Mouse (Mus musculus): ENCODE results near the gene Nav3. TPM values are rescaled to one million over a fixed set of nuclear protein-coding genes. Genes with fewer than 3 reads are reported as not detected.

The Nav3 gene
- polyA plus RNA-seq, 1 experiment from 2014 or later, result 10.5 TPM

DNA sequence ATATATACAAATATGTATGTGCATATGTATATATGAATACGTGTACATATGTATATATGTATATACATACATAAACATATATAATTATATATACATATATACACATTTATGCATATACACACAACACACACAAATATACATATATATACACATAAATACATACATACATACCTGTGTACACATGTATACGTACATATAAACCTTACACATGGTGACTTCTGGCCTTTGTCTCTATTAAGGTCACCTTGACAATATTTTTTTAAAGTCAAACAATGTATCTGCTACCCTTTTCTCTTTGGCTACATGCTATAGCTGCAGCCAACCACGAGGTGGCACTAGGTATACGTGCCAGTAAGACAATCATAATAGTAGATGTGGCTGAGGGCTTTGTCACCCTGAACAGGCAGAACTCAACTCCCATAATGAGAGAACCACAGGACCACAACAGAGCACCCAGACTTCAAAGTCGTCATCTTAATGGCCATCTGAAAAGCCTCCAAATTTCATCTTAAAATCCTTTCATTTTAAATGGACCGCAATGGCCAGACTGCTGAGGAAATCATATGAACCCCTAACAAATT, 535.3 kb downstream of the Nav3 start:
- Histone ChIP-seq H3K9ac (ENCODE audit: low read length) (no peak overlapping the region), H3K4me2 (ENCODE audit: low read depth) (no peak overlapping the region), H3K36me3 (ENCODE audit: control insufficient read depth, insufficient read depth, low read length) (no peaks in the 10 kb centered on the region), H3K27me3 (ENCODE audit: control insufficient read depth, insufficient read depth, low read length) (no peaks in the 10 kb centered on the region), H3K4me1 (ENCODE audit: control insufficient read depth, insufficient read depth, low read length) (no peaks in the 10 kb centered on the region), H3K9me3 (ENCODE audit: control insufficient read depth, low read length) (no peaks in the 10 kb centered on the region), H3K4me3 (ENCODE audit: low read depth, low read length) (no peak overlapping the region), H3K27ac (ENCODE audit: low read depth, low read length) (no peak overlapping the region)
- ATAC-seq (ENCODE audit: insufficient read depth, low FRiP score, low TSS enrichment) (peak; percentile 85), DNase-seq (ENCODE audit: low spot score) (peak; percentile 72)
- 15% methylated on average over 6 of the region's 6 CpGs for WGBS

DNA sequence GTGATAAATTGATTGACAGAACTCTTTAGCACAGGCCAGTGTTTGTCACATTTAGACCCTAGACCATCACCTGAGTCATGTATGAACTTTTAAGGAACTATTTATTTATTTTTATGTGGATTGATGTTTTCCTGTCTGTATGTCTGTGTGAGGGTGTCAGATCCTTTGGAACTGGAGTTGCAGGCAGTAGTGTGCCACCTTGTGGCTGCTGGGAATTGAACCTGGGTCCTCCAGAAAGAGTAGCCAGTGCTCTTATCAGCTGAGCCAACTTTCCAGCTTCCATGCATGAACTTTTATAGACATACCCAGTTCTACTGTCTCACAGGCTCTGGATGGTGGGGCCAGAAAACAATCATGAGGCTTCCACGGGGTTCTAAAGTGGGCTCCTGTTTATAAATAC, 536.5 kb downstream of the Nav3 start:
- Histone ChIP-seq H3K36me3 (ENCODE audit: control insufficient read depth, insufficient read depth, low read length) (no peaks in the 10 kb centered on the region), H3K27ac (ENCODE audit: low read depth, low read length) (no peak overlapping the region), H3K9me3 (ENCODE audit: control insufficient read depth, low read length) (no peaks in the 10 kb centered on the region), H3K27me3 (ENCODE audit: control insufficient read depth, insufficient read depth, low read length) (no peaks in the 10 kb centered on the region), H3K4me3 (ENCODE audit: low read depth, low read length) (no peak overlapping the region), H3K9ac (ENCODE audit: low read length) (no peak overlapping the region), H3K4me2 (ENCODE audit: low read depth) (no peak overlapping the region), H3K4me1 (ENCODE audit: control insufficient read depth, insufficient read depth, low read length) (no peaks in the 10 kb centered on the region)
- peak; percentile 30 for DNase-seq (ENCODE audit: low spot score)
- no peak for ATAC-seq (ENCODE audit: insufficient read depth, low FRiP score, low TSS enrichment)
- 53% methylated on average over 1 of the region's 1 CpGs for WGBS

DNA sequence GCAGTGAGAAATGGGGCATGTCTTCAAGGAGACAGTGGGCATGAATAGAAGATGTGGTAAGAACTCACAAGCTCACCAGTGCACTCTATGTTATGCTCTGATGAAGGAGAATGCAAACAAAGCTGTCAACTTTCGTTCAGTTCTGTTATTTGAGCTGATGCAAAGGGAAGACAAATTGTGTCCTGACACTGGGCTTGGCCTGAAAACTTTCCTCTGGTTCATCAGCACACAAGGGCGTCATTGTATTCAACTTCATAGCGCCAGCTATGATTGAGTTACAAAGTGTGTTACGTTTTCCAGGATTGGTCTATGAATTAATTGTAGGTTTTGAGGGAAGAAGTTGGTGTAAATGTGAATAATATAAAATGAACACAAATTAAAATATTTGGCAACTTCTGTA, 548.8 kb downstream of the Nav3 start:
- no peak for DNase-seq (ENCODE audit: low spot score)
- no peak overlapping the region for H3K27ac ChIP-seq (ENCODE audit: low read depth, low read length)
- no peak overlapping the region for H3K4me3 ChIP-seq (ENCODE audit: low read depth, low read length)
- H3K9ac ChIP-seq (ENCODE audit: low read length), result no peak overlapping the region
- H3K27me3 ChIP-seq (ENCODE audit: control insufficient read depth, insufficient read depth, low read length), result no peaks in the 10 kb centered on the region
- no peak overlapping the region for H3K4me2 ChIP-seq (ENCODE audit: low read depth)
- no peaks in the 10 kb centered on the region for H3K36me3 ChIP-seq (ENCODE audit: control insufficient read depth, insufficient read depth, low read length)
- 62% methylated on average over 4 of the region's 4 CpGs for WGBS
- no peaks in the 10 kb centered on the region for H3K9me3 ChIP-seq (ENCODE audit: control insufficient read depth, low read length)
- no peaks in the 10 kb centered on the region for H3K4me1 ChIP-seq (ENCODE audit: control insufficient read depth, insufficient read depth, low read length)
- no peak for ATAC-seq (ENCODE audit: insufficient read depth, low FRiP score, low TSS enrichment)

DNA sequence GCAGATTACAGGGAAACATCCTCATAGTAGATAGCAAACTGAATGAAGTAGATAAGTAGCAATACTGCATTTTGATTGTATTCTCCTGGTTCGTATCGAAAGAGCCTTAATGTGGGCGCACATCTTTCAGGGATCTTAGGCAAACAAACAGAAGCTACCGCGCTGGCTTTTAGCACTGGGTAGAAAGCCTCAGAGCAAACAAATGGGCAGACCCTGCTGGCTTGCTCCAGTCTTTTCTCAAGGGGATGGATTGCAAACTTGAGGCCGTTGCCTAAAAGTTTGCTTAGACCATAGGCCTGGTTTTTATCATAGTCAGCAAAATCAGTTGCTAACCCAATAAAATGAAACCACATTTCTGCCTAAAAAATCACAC, 549.6 kb downstream of the Nav3 start:
- H3K9ac ChIP-seq (ENCODE audit: low read length), result no peak overlapping the region
- DNase-seq (ENCODE audit: low spot score) (no peak), ATAC-seq (ENCODE audit: insufficient read depth, low FRiP score, low TSS enrichment) (no peak)
- H3K4me1 ChIP-seq (ENCODE audit: control insufficient read depth, insufficient read depth, low read length), result no peaks in the 10 kb centered on the region
- H3K4me2 ChIP-seq (ENCODE audit: low read depth), result no peak overlapping the region
- H3K27ac ChIP-seq (ENCODE audit: low read depth, low read length), result no peak overlapping the region
- no peaks in the 10 kb centered on the region for H3K9me3 ChIP-seq (ENCODE audit: control insufficient read depth, low read length)
- H3K4me3 ChIP-seq (ENCODE audit: low read depth, low read length), result no peak overlapping the region
- 69% methylated on average over 6 of the region's 6 CpGs for whole genome bisulfite sequencing
- no peaks in the 10 kb centered on the region for H3K36me3 ChIP-seq (ENCODE audit: control insufficient read depth, insufficient read depth, low read length)
- H3K27me3 ChIP-seq (ENCODE audit: control insufficient read depth, insufficient read depth, low read length), result no peaks in the 10 kb centered on the region

DNA sequence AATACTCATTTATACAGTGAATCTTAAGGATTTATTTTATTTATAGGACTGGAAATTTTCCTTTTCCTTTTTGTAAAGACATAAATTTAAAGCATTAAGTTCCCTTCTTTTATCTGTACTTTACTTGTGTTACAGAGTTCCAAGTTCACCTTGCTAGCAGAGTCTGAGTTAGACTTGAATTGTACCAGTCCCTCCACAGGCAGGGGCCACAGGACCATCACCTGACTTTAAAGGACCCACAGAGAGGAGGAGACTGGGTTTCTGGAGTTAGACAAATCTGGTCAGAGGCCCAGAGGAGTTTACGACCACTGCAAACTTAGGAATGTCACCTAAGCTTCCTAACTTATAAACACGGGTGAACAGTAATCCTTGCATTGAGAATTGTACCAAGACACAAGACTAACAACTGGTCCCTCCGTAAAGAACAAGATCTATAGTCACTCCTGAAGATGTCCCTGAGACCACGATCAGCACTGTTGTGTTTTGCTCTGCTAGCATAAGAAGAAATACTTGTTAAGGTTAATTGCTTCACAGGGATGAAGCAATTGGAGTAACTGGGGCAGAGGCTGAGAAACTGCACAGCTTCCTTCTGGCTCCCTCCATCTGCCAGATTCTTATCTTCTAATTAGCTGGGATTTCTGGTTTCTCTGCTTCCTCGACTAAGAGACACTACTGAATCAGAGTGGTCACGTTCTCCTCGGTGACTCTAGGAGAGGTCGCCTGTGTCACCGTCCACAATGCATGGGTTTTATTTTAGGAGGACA, 550.2 kb downstream of the Nav3 start:
- H3K9me3 ChIP-seq (ENCODE audit: control insufficient read depth, low read length), result no peaks in the 10 kb centered on the region
- DNase-seq (ENCODE audit: low spot score), result no peak
- no peaks in the 10 kb centered on the region for H3K4me1 ChIP-seq (ENCODE audit: control insufficient read depth, insufficient read depth, low read length)
- no peak overlapping the region for H3K9ac ChIP-seq (ENCODE audit: low read length)
- no peak overlapping the region for H3K27ac ChIP-seq (ENCODE audit: low read depth, low read length)
- H3K36me3 ChIP-seq (ENCODE audit: control insufficient read depth, insufficient read depth, low read length), result no peaks in the 10 kb centered on the region
- ATAC-seq (ENCODE audit: insufficient read depth, low FRiP score, low TSS enrichment), result no peak
- WGBS, result 67% methylated on average over 9 of the region's 9 CpGs
- H3K27me3 ChIP-seq (ENCODE audit: control insufficient read depth, insufficient read depth, low read length), result no peaks in the 10 kb centered on the region
- H3K4me3 ChIP-seq (ENCODE audit: low read depth, low read length), result no peak overlapping the region
- no peak overlapping the region for H3K4me2 ChIP-seq (ENCODE audit: low read depth)

DNA sequence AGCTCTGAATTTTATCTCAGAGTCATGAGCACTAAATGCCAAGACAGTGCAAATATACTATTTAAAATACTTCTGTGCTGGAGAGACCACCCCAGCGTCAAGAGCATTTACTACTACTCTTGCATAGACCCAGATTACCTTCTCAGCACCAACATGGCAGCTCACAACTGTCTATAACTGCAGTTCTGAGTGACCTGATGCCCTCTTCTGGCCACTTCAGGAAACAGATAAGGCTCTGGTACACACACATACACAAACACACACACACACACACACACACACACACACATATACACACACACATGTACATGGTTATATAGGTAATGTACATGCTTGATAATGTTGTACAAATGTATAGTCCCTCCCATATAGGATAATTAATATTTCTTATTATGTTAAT, 551.2 kb downstream of the Nav3 start:
- H3K27me3 ChIP-seq (ENCODE audit: control insufficient read depth, insufficient read depth, low read length), result no peaks in the 10 kb centered on the region
- no peak overlapping the region for H3K9ac ChIP-seq (ENCODE audit: low read length)
- H3K9me3 ChIP-seq (ENCODE audit: control insufficient read depth, low read length), result no peaks in the 10 kb centered on the region
- no peaks in the 10 kb centered on the region for H3K36me3 ChIP-seq (ENCODE audit: control insufficient read depth, insufficient read depth, low read length)
- no peaks in the 10 kb centered on the region for H3K4me1 ChIP-seq (ENCODE audit: control insufficient read depth, insufficient read depth, low read length)
- H3K4me3 ChIP-seq (ENCODE audit: low read depth, low read length), result no peak overlapping the region
- WGBS, result 82% methylated on average over 1 of the region's 1 CpGs
- DNase-seq (ENCODE audit: low spot score) (no peak), ATAC-seq (ENCODE audit: insufficient read depth, low FRiP score, low TSS enrichment) (no peak)
- no peak overlapping the region for H3K4me2 ChIP-seq (ENCODE audit: low read depth)
- H3K27ac ChIP-seq (ENCODE audit: low read depth, low read length), result no peak overlapping the region

DNA sequence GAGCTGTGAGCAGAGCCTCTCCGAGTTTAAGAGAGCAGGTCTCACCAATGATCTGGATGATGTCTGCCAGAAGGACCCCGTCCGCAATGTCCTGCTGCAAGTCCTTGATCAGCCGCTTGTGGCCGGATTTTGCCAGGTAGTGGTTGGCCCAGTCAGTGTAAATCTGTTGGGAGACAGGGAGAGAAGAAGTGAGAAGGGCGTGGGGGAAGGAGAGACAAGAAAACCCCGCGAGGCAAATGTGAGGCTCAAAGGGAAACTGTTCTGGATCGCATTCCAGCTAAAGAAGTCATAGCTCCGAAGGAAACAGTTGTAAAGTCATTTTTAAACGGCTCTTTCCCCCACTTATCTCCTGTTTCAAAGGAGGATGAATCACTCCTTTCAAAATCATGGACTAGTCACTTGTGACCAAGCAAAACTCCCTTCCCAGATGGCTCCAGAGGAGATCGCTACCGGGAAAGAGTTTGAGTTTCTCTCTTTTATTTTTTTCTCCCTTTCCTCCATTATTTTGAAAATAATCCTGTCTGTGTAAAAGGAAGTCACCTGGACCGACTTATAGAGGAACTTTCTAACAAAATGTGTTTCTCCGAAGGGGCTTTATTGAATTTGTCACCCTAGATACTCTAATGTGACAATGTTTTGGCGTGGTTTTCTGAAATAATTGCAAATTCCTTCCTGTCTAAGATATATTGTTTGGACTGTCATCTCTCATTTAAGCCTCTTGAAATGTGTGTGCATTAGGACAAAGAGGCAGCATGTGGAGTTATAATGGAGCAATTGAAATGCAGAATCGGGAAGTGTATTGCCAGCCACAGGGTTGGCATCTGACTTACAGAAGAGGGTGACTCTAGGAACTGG, 552.1 kb downstream of the Nav3 start:
- ATAC-seq (ENCODE audit: insufficient read depth, low FRiP score, low TSS enrichment), result no peak
- H3K27ac ChIP-seq (ENCODE audit: low read depth, low read length), result no peak overlapping the region
- no peaks in the 10 kb centered on the region for H3K4me1 ChIP-seq (ENCODE audit: control insufficient read depth, insufficient read depth, low read length)
- 79% methylated on average over 17 of the region's 17 CpGs for WGBS
- no peaks in the 10 kb centered on the region for H3K27me3 ChIP-seq (ENCODE audit: control insufficient read depth, insufficient read depth, low read length)
- no peaks in the 10 kb centered on the region for H3K36me3 ChIP-seq (ENCODE audit: control insufficient read depth, insufficient read depth, low read length)
- H3K4me2 ChIP-seq (ENCODE audit: low read depth), result no peak overlapping the region
- no peak overlapping the region for H3K4me3 ChIP-seq (ENCODE audit: low read depth, low read length)
- no peak for DNase-seq (ENCODE audit: low spot score)
- H3K9me3 ChIP-seq (ENCODE audit: control insufficient read depth, low read length), result no peaks in the 10 kb centered on the region
- no peak overlapping the region for H3K9ac ChIP-seq (ENCODE audit: low read length)

DNA sequence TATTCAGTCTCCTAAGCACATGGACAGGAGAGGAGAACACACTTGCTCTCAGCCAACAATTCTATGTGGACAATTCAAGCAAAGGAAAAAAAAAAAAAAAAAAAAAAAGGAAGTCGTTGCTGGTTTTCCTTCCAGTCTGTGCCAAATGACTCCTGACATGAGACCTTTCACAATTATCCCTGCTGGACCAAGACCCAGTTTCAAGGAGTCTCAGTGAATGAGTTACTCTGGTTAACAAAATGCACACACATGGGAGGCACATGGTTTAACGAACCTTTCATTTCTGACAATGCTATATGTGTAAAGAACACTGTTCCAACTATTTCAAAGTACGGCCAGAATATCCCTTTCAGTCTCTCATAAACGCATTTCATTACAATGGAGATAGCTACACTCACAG, 552.8 kb downstream of the Nav3 start:
- Histone ChIP-seq H3K4me3 (ENCODE audit: low read depth, low read length) (no peak overlapping the region), H3K9ac (ENCODE audit: low read length) (no peak overlapping the region), H3K27ac (ENCODE audit: low read depth, low read length) (no peak overlapping the region), H3K4me2 (ENCODE audit: low read depth) (no peak overlapping the region), H3K36me3 (ENCODE audit: control insufficient read depth, insufficient read depth, low read length) (no peaks in the 10 kb centered on the region), H3K27me3 (ENCODE audit: control insufficient read depth, insufficient read depth, low read length) (no peaks in the 10 kb centered on the region), H3K9me3 (ENCODE audit: control insufficient read depth, low read length) (no peaks in the 10 kb centered on the region), H3K4me1 (ENCODE audit: control insufficient read depth, insufficient read depth, low read length) (no peaks in the 10 kb centered on the region)
- ATAC-seq (ENCODE audit: insufficient read depth, low FRiP score, low TSS enrichment), result no peak
- no peak for DNase-seq (ENCODE audit: low spot score)
- 94% methylated on average over 4 of the region's 4 CpGs for WGBS

DNA sequence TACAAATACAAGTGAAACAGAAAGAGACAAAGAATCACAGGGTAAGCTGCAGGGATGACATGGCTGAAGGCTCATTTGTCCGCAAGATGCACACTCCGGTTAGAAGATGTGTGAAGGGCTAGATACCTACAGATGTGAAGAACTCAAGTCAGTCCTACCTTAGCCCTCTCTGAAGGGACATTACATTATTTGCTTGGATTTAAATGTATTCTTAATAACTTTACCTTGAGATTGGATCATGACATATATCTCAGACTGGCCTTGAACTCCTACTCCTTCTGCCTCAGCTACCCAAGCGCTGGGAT, 566.9 kb downstream of the Nav3 start:
- no peak overlapping the region for H3K9ac ChIP-seq (ENCODE audit: low read length)
- 82% methylated on average over 3 of the region's 3 CpGs for WGBS
- H3K4me2 ChIP-seq (ENCODE audit: low read depth), result no peak overlapping the region
- ATAC-seq (ENCODE audit: insufficient read depth, low FRiP score, low TSS enrichment) (0 out of 2 replicates have a peak, but pooled peaks have one; percentile 20), DNase-seq (ENCODE audit: low spot score) (no peak)
- no peaks in the 10 kb centered on the region for H3K36me3 ChIP-seq (ENCODE audit: control insufficient read depth, insufficient read depth, low read length)
- no peak overlapping the region for H3K4me3 ChIP-seq (ENCODE audit: low read depth, low read length)
- no peaks in the 10 kb centered on the region for H3K27me3 ChIP-seq (ENCODE audit: control insufficient read depth, insufficient read depth, low read length)
- H3K9me3 ChIP-seq (ENCODE audit: control insufficient read depth, low read length), result no peaks in the 10 kb centered on the region
- H3K4me1 ChIP-seq (ENCODE audit: control insufficient read depth, insufficient read depth, low read length), result no peaks in the 10 kb centered on the region
- no peak overlapping the region for H3K27ac ChIP-seq (ENCODE audit: low read depth, low read length)

All from neural tube, embryonic 11.5 days (tissue).